8 mouse cellular contexts compared by ENCODE assay signal in the genomic region with DNA sequence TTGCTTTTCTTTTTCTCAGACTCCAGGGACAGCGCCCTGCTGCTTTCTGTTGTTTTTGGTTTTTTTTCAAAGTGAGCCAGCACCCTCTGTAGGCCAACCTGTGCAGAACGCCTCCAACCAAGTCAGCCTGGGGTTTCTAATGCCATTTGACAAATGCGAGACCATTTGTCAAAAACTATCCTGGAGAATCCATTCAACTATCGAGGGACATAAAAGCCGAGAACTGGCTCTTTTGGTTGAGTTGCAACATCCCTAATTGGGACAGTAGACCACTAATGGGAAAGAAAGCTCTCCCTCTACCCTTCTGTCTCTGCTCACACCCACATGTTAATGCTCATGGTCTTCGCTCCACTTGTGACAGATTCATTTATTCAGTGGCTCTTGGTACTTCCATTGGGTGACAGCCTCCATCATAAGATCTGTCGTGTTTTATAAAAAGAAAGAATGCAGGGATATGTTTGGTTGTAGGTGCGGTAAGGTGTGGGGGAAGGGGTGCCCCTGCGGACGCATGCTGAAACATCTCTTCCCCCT. TPM values are rescaled to one million over a fixed set of nuclear protein-coding genes. Genes with fewer than 3 reads are reported as not detected.
A peak's percentile ranks its signal among the peaks of the same experiment; 100 is the strongest.
DNase-seq lines count a peak whose midpoint lies in the region; ATAC-seq lines count a peak whose summit lies in the region.

No protein-coding gene starts in this region.

- ATAC-seq in megakaryocyte-erythroid progenitor cell, adult 5-6 weeks (replicated peaks; ENCODE audit: low FRiP score, low TSS enrichment, poor library complexity, severe bottlenecking) = peak; percentile 89

- peak; percentile 36 for DNase-seq in urinary bladder, postnatal 25 days (ENCODE audit: low spot score)
- DNase-seq in urinary bladder, adult 2 months (ENCODE audit: low spot score) = no peak
- peak; percentile 81 for DNase-seq in embryo, embryonic 11 days
- DNase-seq in heart, adult 11 months = peak; percentile 91
- DNase-seq in kidney, adult 11 months = peak; percentile 62
- peak; percentile 66 to 72 for DNase-seq in left cerebral cortex, postnatal 36 days (ENCODE audit: low spot score in 2 of 2)
- DNase-seq in right cerebral cortex, postnatal 25 days = peak; percentile 72

- intact Hi-C loops in left cerebral cortex, postnatal 36 days (cut with DNase I) = loop anchor here (1.0 kb wide), 1 partner anchor 344 kb away; no protein-coding TSS in a partner anchor

RNA-seq across cellular contexts. Expression of a gene that starts 45.5 kb away (rescaled TPM):
- polyA plus RNA-seq in urinary bladder, adult 2 months (2012; rRNA removed) = 14.5 and 16.6 TPM in 2 replicates
- total RNA-seq in left cerebral cortex, postnatal 36 days (2021) = 10 to 100 TPM; 31.7 to 34.0 TPM
- total RNA-seq in megakaryocyte-erythroid progenitor cell, adult 5-6 weeks (2014; fragmentation: Nextera tagmentation) = 24.1 and 27.6 TPM in 2 replicates
- 39.7 and 39.9 TPM in 2 replicates for total RNA-seq in megakaryocyte-erythroid progenitor cell, adult 5-6 weeks (2017)

RNA-seq across cellular contexts. Expression of a gene that starts 52.2 kb away (rescaled TPM):
- 0.06 TPM in 1 of 2 replicates, not detected in the other for polyA plus RNA-seq in urinary bladder, adult 2 months (2012; rRNA removed)
- total RNA-seq in left cerebral cortex, postnatal 36 days (2021) = under 1 TPM in 1 of 2 experiments, not detected in 1; 0.36 TPM
- not detected in 2 replicates for total RNA-seq in megakaryocyte-erythroid progenitor cell, adult 5-6 weeks (2014; fragmentation: Nextera tagmentation)
- not detected in 2 replicates for total RNA-seq in megakaryocyte-erythroid progenitor cell, adult 5-6 weeks (2017)
